Mouse (Mus musculus) heart, embryonic 14.5 days (tissue): ENCODE data around the gene 2200002D01Rik. TPM values are rescaled to one million over a fixed set of nuclear protein-coding genes. Genes with fewer than 3 reads are reported as not detected.
"Not testable (repeated sequence)": the region's sequence is repeated elsewhere in the genome, so short reads cannot be mapped to it uniquely, and the experiment has no call there.

Experiments used
- ATAC-seq: fragments of 200-750 bp; cut with Nextera tagmentation; 2 replicates; pipeline ENCODE4 v1.8.0; 2017; ENCODE audit warnings: low read depth, moderate TSS enrichment; ENCODE audit not compliant: insufficient number of reproducible peaks, insufficient read depth, low FRiP score
- H3K27ac ChIP-seq, 2 experiments: fragments of 200-500 bp in 1 of 2; fragments of 300-500 bp in 1 of 2; sonication (generic) in 1 of 2; replicated peaks in 1 of 2; 2 replicates each; pipeline ENCODE4 v1.5.1; 2012 to 2014; ENCODE audit warnings: low read depth in 2 of 2, low read length in 2 of 2, control low read depth in 1 of 2, mild to moderate bottlenecking in 1 of 2, mixed read lengths in 1 of 2; ENCODE audit not compliant: control insufficient read depth in 1 of 2, insufficient read depth in 1 of 2
- H3K27me3 ChIP-seq: fragments of 300-500 bp; sonication (generic); 2 replicates; pipeline ENCODE4 v1.6.1; 2014; ENCODE audit warnings: mild to moderate bottlenecking, low read length, control low read depth; ENCODE audit not compliant: control insufficient read depth, insufficient read depth
- H3K36me3 ChIP-seq: fragments of 300-500 bp; sonication (generic); 2 replicates; pipeline ENCODE4 v1.6.1; 2014; ENCODE audit warnings: mild to moderate bottlenecking, control low read depth, low read length, mixed read lengths; ENCODE audit not compliant: control insufficient read depth, insufficient read depth
- H3K4me1 ChIP-seq, 2 experiments: fragments of 200-500 bp in 1 of 2; fragments of 300-500 bp in 1 of 2; sonication (generic) in 1 of 2; 2 replicates each; pipeline ENCODE4 v1.6.1; 2012 to 2014; ENCODE audit warnings: low read length in 2 of 2, control low read depth in 1 of 2, mixed read lengths in 1 of 2; ENCODE audit not compliant: control insufficient read depth in 2 of 2, insufficient read depth in 2 of 2
- H3K4me2 ChIP-seq: fragments of 300-500 bp; sonication (generic); 2 replicates; pipeline ENCODE4 v1.6.1; 2014; ENCODE audit warnings: mild to moderate bottlenecking, low read length
- H3K4me3 ChIP-seq, 2 experiments: fragments of 200-500 bp in 1 of 2; fragments of 300-500 bp in 1 of 2; sonication (generic) in 1 of 2; 2 replicates each; pipeline ENCODE4 v1.5.1; 2012 to 2014; ENCODE audit warnings: low read length in 2 of 2, mild to moderate bottlenecking in 2 of 2, control low read depth in 1 of 2, low read depth in 1 of 2, moderate library complexity in 1 of 2; ENCODE audit not compliant: control insufficient read depth in 1 of 2, insufficient read depth in 1 of 2
- H3K9ac ChIP-seq: fragments of 300-500 bp; sonication (generic); 2 replicates; pipeline ENCODE4 v1.6.1; 2014; ENCODE audit warnings: mild to moderate bottlenecking, low read length
- H3K9me3 ChIP-seq: fragments of 300-500 bp; sonication (generic); 2 replicates; pipeline ENCODE4 v1.6.1; 2016; ENCODE audit warnings: low read length, control low read depth; ENCODE audit not compliant: control insufficient read depth
- WGBS: fragments of 180-500 bp; shearing (Covaris S2); extraction: QIAGEN DNeasy Blood & Tissue Kit; methylation state at CpG from one replicate; pipeline ENCODE4 v1.1.7; 2014; 5-methylcytosine and 5-hydroxymethylcytosine counted together
- polyA plus RNA-seq: library from polyadenylated mRNA; unstranded; fragments of >200 nt; fragmentation: Nextera tagmentation; extraction: Ambion mirVana; gene quantifications from 2 replicates; pipeline ENCODE4 v1.2.1, GENCODE M21; 2014

Gene 2200002D01Rik
- polyA plus RNA-seq, 1 experiment from 2014 or later, result 5.9 TPM

GRCm38 (mm10) chr7:29247314-29247700 is 959 bp downstream of the 2200002D01Rik start:
- Histone ChIP-seq H3K4me1 (peaks cover 11 to 12% of the 10 kb centered on the region in 2 experiments; a peak in 2 of 4 replicates), H3K4me3 (peak overlapping the region; percentile 44 to 45), H3K9ac (peak overlapping the region; percentile 71), H3K9me3 (no peaks in the 10 kb centered on the region), H3K27me3 (no peaks in the 10 kb centered on the region), H3K27ac (no peak overlapping the region), H3K36me3 (peaks cover 32% of the 10 kb centered on the region), H3K4me2 (peak overlapping the region; percentile 89)
- WGBS, result 29% methylated on average over 16 of the region's 16 CpGs
- ATAC-seq, result peak; percentile 19; the same call in 1 of the 2 replicates

- H3K9ac ChIP-seq, result no peak overlapping the region; the same call in 1 of the 2 replicates
- no peak overlapping the region for H3K4me3 ChIP-seq
- no peak for ATAC-seq
Measured at GRCm38 (mm10) chr7:29246619-29247313, 1.5 kb downstream of the 2200002D01Rik start.

GRCm38 (mm10) chr7:29246015-29246414 is 2.3 kb downstream of the 2200002D01Rik start:
- H3K27ac ChIP-seq, result no peak overlapping the region
- H3K4me3 ChIP-seq, result no peak overlapping the region
- peaks cover 11 to 12% of the 10 kb centered on the region in 2 experiments; a peak in 2 of 4 replicates for H3K4me1 ChIP-seq
- no peaks in the 10 kb centered on the region for H3K27me3 ChIP-seq
- no peak for ATAC-seq
- no peaks in the 10 kb centered on the region for H3K9me3 ChIP-seq
- no peak overlapping the region for H3K4me2 ChIP-seq
- H3K9ac ChIP-seq, result no peak overlapping the region
- peaks cover 32% of the 10 kb centered on the region for H3K36me3 ChIP-seq
- 84% methylated on average over 5 of the region's 5 CpGs for WGBS

More at GRCm38 (mm10) chr7:29246619-29247313, 1.5 kb downstream of the 2200002D01Rik start:
- 82% methylated on average over 21 of the region's 21 CpGs for WGBS
- Histone ChIP-seq H3K27me3 (no peaks in the 10 kb centered on the region), H3K4me1 (peaks cover 11 to 12% of the 10 kb centered on the region in 2 experiments; a peak in 2 of 4 replicates), H3K9me3 (no peaks in the 10 kb centered on the region), H3K4me2 (peak overlapping the region; percentile 89; the same call in 1 of the 2 replicates), H3K36me3 (peaks cover 32% of the 10 kb centered on the region), H3K27ac (no peak overlapping the region)

- 84% methylated on average over 7 of the region's 7 CpGs for WGBS
- Histone ChIP-seq H3K4me2 (no peak overlapping the region), H3K9ac (no peak overlapping the region), H3K9me3 (no peaks in the 10 kb centered on the region), H3K36me3 (peaks cover 32% of the 10 kb centered on the region), H3K27me3 (no peaks in the 10 kb centered on the region), H3K4me1 (peaks cover 11 to 12% of the 10 kb centered on the region in 2 experiments; a peak in 2 of 4 replicates), H3K27ac (no peak overlapping the region), H3K4me3 (no peak overlapping the region)
- no peak for ATAC-seq
Measured at GRCm38 (mm10) chr7:29244732-29245416, 3.4 kb downstream of the 2200002D01Rik start.

- Histone ChIP-seq H3K27me3 (no peaks in the 10 kb centered on the region), H3K36me3 (no peaks in the 10 kb centered on the region), H3K9me3 (no peaks in the 10 kb centered on the region), H3K4me1 (peaks cover 12 to 28% of the 10 kb centered on the region in 2 experiments; a peak in 3 of 4 replicates), H3K4me2 (peak within 1 kb of the TSS; percentile 88), H3K27ac (peak within 1 kb of the TSS; percentile 84 to 91), H3K9ac (peak within 1 kb of the TSS; percentile 79), H3K4me3 (peak within 1 kb of the TSS; percentile 53 to 62)
- peak; percentile 96 for ATAC-seq
- under 1% methylated on average over 60 of the region's 60 CpGs for WGBS
Measured at GRCm38 (mm10) chr7:29238019-29238967, 10.0 kb downstream of the 2200002D01Rik start, which contains the start of gene Yif1b. Gene Yif1b, plus strand, starts transcription at chr7:29238329.

- Histone ChIP-seq H3K9ac (peak overlapping the region; percentile 60), H3K4me1 (peaks cover 12 to 31% of the 10 kb centered on the region in 2 experiments), H3K27ac (peak overlapping the region; percentile 84 to 91), H3K4me3 (peak overlapping the region; percentile 27 to 62), H3K4me2 (peak overlapping the region; percentile 53)
- not testable (repeated sequence) for ATAC-seq, H3K9me3 ChIP-seq, H3K27me3 ChIP-seq, H3K36me3 ChIP-seq
- 22% methylated on average over 6 of the region's 6 CpGs for WGBS
Measured at GRCm38 (mm10) chr7:29237596-29237995, 10.7 kb downstream of the 2200002D01Rik start.

- H3K9ac ChIP-seq, result no peak overlapping the region
- 64% methylated on average over 4 of the region's 4 CpGs for WGBS
- H3K4me3 ChIP-seq, result no peak overlapping the region
- ATAC-seq, result no peak
- no peaks in the 10 kb centered on the region for H3K36me3 ChIP-seq
- H3K4me1 ChIP-seq, result peaks cover 12 to 36% of the 10 kb centered on the region in 2 experiments
- no peaks in the 10 kb centered on the region for H3K9me3 ChIP-seq
- H3K4me2 ChIP-seq, result no peak overlapping the region
- peaks cover 2% of the 10 kb centered on the region for H3K27me3 ChIP-seq
- H3K27ac ChIP-seq, result peak overlapping the region in 1 of 2 experiments; percentile 33; a peak in 1 of 4 replicates
Measured at GRCm38 (mm10) chr7:29236593-29236992, 11.7 kb downstream of the 2200002D01Rik start.
